Mouse (Mus musculus) midbrain, embryonic 16.5 days (tissue): ENCODE results near the gene Camk1d. TPM values are rescaled to one million over a fixed set of nuclear protein-coding genes. Genes with fewer than 3 reads are reported as not detected.
"Not testable (repeated sequence)": the region's sequence is repeated elsewhere in the genome, so short reads cannot be mapped to it uniquely, and the experiment has no call there.

ENCODE experiments used
- ATAC-seq: fragments of 200-750 bp; cut with Nextera tagmentation; 2 replicates; pipeline ENCODE4 v1.8.0; 2017; ENCODE audit warnings: moderate TSS enrichment
- H3K27ac ChIP-seq: fragments of 300-500 bp; sonication (generic); 2 replicates; pipeline ENCODE4 v1.5.1; 2014; ENCODE audit warnings: mild to moderate bottlenecking, low read length, mixed read lengths
- H3K27me3 ChIP-seq: fragments of 300-500 bp; sonication (generic); 2 replicates; pipeline ENCODE4 v1.6.1; 2014; ENCODE audit warnings: low read depth, low read length, mixed read lengths; ENCODE audit not compliant: control insufficient read depth, insufficient read depth
- H3K36me3 ChIP-seq: fragments of 300-500 bp; sonication (generic); 2 replicates; pipeline ENCODE4 v1.6.1; 2014; ENCODE audit warnings: mild to moderate bottlenecking, low read length, moderate library complexity, mixed read lengths; ENCODE audit not compliant: control insufficient read depth, insufficient read depth
- H3K4me1 ChIP-seq: fragments of 300-500 bp; sonication (generic); 2 replicates; pipeline ENCODE4 v1.6.1; 2014; ENCODE audit warnings: mild to moderate bottlenecking, low read length, mixed read lengths; ENCODE audit not compliant: control insufficient read depth, insufficient read depth
- H3K4me2 ChIP-seq: fragments of 300-500 bp; sonication (generic); 2 replicates; pipeline ENCODE4 v1.6.1; 2014; ENCODE audit warnings: mild to moderate bottlenecking, low read length, mixed read lengths
- H3K4me3 ChIP-seq: fragments of 300-500 bp; sonication (generic); 2 replicates; pipeline ENCODE4 v1.5.1; 2014; ENCODE audit warnings: low read depth, mild to moderate bottlenecking, low read length, moderate library complexity, mixed read lengths
- H3K9ac ChIP-seq: fragments of 300-500 bp; sonication (generic); 2 replicates; pipeline ENCODE4 v1.6.1; 2014; ENCODE audit warnings: low read depth, low read length, mixed read lengths
- H3K9me3 ChIP-seq: fragments of 300-500 bp; sonication (generic); replicated peaks from 2 replicates; pipeline ENCODE4 v1.6.1; 2014; ENCODE audit warnings: mild to moderate bottlenecking, low read length, mixed read lengths; ENCODE audit not compliant: control insufficient read depth, poor library complexity, severe bottlenecking
- WGBS: fragments of 180-500 bp; shearing (Covaris S2); extraction: QIAGEN DNeasy Blood & Tissue Kit; methylation state at CpG from one replicate; pipeline ENCODE4 v1.1.7; 2014; 5-methylcytosine and 5-hydroxymethylcytosine counted together
- polyA plus RNA-seq: library from polyadenylated mRNA; unstranded; fragments of >200 nt; fragmentation: Nextera tagmentation; extraction: Ambion mirVana; gene quantifications from 2 replicates; pipeline ENCODE4 v1.2.1, GENCODE M21; 2015

Gene Camk1d
- polyA plus RNA-seq, 1 experiment from 2014 or later = 7.7 TPM

DNA sequence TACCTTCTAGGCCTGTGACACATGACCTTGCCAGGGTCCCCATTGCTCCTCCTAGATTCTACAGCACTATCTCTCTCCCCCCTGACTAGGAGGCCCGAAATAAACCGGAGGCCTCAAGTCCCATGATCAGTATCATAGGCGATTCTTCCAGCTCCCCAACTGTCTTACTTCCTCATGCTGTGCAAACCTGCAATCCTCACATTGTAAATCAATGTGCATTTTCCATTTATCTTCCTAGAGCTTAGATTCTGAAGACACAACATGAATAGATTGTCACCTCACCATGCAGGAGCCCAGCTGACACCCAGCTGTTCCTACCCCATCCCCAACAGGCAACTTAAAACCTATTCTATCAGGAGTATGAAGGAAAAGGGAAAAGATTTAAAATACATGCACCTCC lies 108.5 kb downstream of the Camk1d start:
- no peak overlapping the region for H3K9ac ChIP-seq
- H3K4me1 ChIP-seq = 0 out of 2 replicates have a peak, but pooled peaks cover 3% of the 10 kb centered on the region
- H3K9me3 ChIP-seq = no peaks in the 10 kb centered on the region
- H3K36me3 ChIP-seq = no peaks in the 10 kb centered on the region
- no peaks in the 10 kb centered on the region for H3K27me3 ChIP-seq
- WGBS = 86% methylated on average over 3 of the region's 3 CpGs
- no peak overlapping the region for H3K27ac ChIP-seq
- H3K4me2 ChIP-seq = no peak overlapping the region
- no peak overlapping the region for H3K4me3 ChIP-seq
- ATAC-seq = no peak

GRCm38 (mm10) chr2:5602044-5602443 lies 112.3 kb downstream of the Camk1d start:
- no peaks in the 10 kb centered on the region for H3K9me3 ChIP-seq
- peaks cover 6% of the 10 kb centered on the region for H3K4me1 ChIP-seq
- no peaks in the 10 kb centered on the region for H3K36me3 ChIP-seq
- no peaks in the 10 kb centered on the region for H3K27me3 ChIP-seq
- no peak overlapping the region for H3K4me2 ChIP-seq
- H3K27ac ChIP-seq = no peak overlapping the region
- H3K9ac ChIP-seq = no peak overlapping the region
- 88% methylated on average over 1 of the region's 1 CpGs for WGBS
- H3K4me3 ChIP-seq = no peak overlapping the region
- ATAC-seq = no peak

- not testable (repeated sequence) for H3K9ac ChIP-seq, H3K27me3 ChIP-seq, H3K9me3 ChIP-seq, H3K4me2 ChIP-seq, H3K36me3 ChIP-seq, H3K27ac ChIP-seq, H3K4me3 ChIP-seq
- WGBS = 0% methylated on average over 2 of the region's 2 CpGs
- ATAC-seq = peak; percentile 44; the same call in 1 of the 2 replicates
- peaks cover 14% of the 10 kb centered on the region for H3K4me1 ChIP-seq
Observed at GRCm38 (mm10) chr2:5601243-5601642, 113.1 kb downstream of the Camk1d start.

- no peak overlapping the region for H3K27ac ChIP-seq
- no peak overlapping the region for H3K9ac ChIP-seq
- no peak overlapping the region for H3K4me3 ChIP-seq
- peaks cover 14% of the 10 kb centered on the region for H3K4me1 ChIP-seq
- no peak overlapping the region for H3K4me2 ChIP-seq
- 81% methylated on average over 8 of the region's 8 CpGs for WGBS
- ATAC-seq = no peak
- H3K27me3 ChIP-seq = no peaks in the 10 kb centered on the region
- no peaks in the 10 kb centered on the region for H3K36me3 ChIP-seq
- no peaks in the 10 kb centered on the region for H3K9me3 ChIP-seq
Observed at GRCm38 (mm10) chr2:5600183-5600962, 113.9 kb downstream of the Camk1d start.

DNA sequence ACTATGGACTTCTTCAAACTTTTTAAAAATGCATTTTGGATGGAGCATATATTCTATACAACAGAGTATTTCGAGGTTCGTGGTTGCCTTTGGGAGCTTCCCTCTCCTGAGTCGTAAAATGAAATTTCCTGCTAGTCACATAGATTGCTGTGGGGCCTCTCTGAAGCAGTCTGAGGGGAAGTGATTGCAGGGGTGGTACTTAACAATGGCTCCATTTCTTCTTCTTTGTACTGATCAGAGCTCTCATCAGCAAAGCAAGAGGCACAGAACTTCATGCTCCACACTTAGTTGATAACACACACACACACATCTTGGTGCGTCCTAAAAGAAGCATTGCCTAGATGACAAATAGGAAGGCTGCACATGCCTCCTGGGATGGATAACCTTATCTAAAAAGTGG lies 114.6 kb downstream of the Camk1d start:
- H3K9me3 ChIP-seq = no peaks in the 10 kb centered on the region
- H3K27ac ChIP-seq = no peak overlapping the region
- no peak for ATAC-seq
- peaks cover 14% of the 10 kb centered on the region for H3K4me1 ChIP-seq
- no peaks in the 10 kb centered on the region for H3K27me3 ChIP-seq
- H3K36me3 ChIP-seq = no peaks in the 10 kb centered on the region
- no peak overlapping the region for H3K9ac ChIP-seq
- H3K4me3 ChIP-seq = no peak overlapping the region
- WGBS = 78% methylated on average over 4 of the region's 4 CpGs
- H3K4me2 ChIP-seq = no peak overlapping the region

DNA sequence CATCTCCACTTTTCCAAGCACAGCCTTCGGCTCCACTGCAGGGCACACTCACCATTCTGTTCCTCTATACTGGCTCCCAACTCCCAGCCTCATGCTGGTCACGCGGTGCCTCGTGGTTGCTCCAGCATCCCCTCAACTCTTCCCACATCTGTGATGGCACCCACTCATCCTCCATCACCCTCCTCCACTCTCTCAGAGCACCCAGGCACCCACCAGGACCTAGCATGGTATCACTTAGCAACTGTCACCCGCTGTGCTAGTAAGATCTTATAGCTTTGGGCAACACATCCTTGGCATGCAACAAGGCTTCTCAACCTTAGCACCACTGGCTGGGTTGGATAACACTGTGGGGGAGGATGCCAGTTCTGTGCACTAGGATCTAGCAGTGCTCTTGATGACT lies 115.8 kb downstream of the Camk1d start:
- WGBS = 94% methylated on average over 5 of the region's 5 CpGs
- Histone ChIP-seq H3K36me3 (no peaks in the 10 kb centered on the region), H3K4me1 (peaks cover 14% of the 10 kb centered on the region), H3K9ac (no peak overlapping the region), H3K9me3 (no peaks in the 10 kb centered on the region), H3K4me2 (no peak overlapping the region), H3K4me3 (no peak overlapping the region), H3K27me3 (no peaks in the 10 kb centered on the region), H3K27ac (no peak overlapping the region)
- no peak for ATAC-seq

GRCm38 (mm10) chr2:5596882-5597281 lies 117.4 kb downstream of the Camk1d start:
- H3K27me3 ChIP-seq = no peaks in the 10 kb centered on the region
- peak overlapping the region; percentile 10; the same call in 1 of the 2 replicates for H3K4me3 ChIP-seq
- H3K36me3 ChIP-seq = no peaks in the 10 kb centered on the region
- H3K4me2 ChIP-seq = peak overlapping the region; percentile 34
- peak overlapping the region; percentile 77 for H3K27ac ChIP-seq
- H3K4me1 ChIP-seq = peaks cover 14% of the 10 kb centered on the region
- peak; percentile 77 for ATAC-seq
- peak overlapping the region; percentile 20; the same call in 1 of the 2 replicates for H3K9ac ChIP-seq
- WGBS = 20% methylated on average over 12 of the region's 12 CpGs
- no peaks in the 10 kb centered on the region for H3K9me3 ChIP-seq

GRCm38 (mm10) chr2:5595356-5596191 lies 118.7 kb downstream of the Camk1d start:
- Histone ChIP-seq H3K9me3 (no peaks in the 10 kb centered on the region), H3K27ac (no peak overlapping the region), H3K27me3 (no peaks in the 10 kb centered on the region), H3K36me3 (no peaks in the 10 kb centered on the region), H3K4me3 (no peak overlapping the region), H3K4me1 (peaks cover 11% of the 10 kb centered on the region), H3K9ac (no peak overlapping the region), H3K4me2 (no peak overlapping the region)
- WGBS = 75% methylated on average over 8 of the region's 8 CpGs
- no peak for ATAC-seq
